Mouse (Mus musculus): ENCODE data around the gene Celf1. TPM values are rescaled to one million over a fixed set of nuclear protein-coding genes. Genes with fewer than 3 reads are reported as not detected.

The Celf1 gene
- polyA plus RNA-seq, 1 experiment from 2014 or later, result 68.0 TPM

GRCm38 (mm10) chr2:90939750-90940149, 432 bp upstream of the Celf1 start:
- Histone ChIP-seq H3K27ac (ENCODE audit: low read depth) (peak overlapping the region; percentile 92), H3K36me3 (ENCODE audit: insufficient read depth) (no peaks in the 10 kb centered on the region), H3K4me3 (ENCODE audit: low read depth, low read length) (peak overlapping the region; percentile 99), H3K9ac (peak overlapping the region; percentile 93), H3K9me3 (ENCODE audit: low read depth, low read length) (no peaks in the 10 kb centered on the region), H3K4me2 (peak overlapping the region; percentile 75), H3K4me1 (ENCODE audit: insufficient read depth) (peaks cover 16% of the 10 kb centered on the region), H3K27me3 (ENCODE audit: insufficient read depth, low read length) (no peaks in the 10 kb centered on the region)
- ATAC-seq (ENCODE audit: insufficient read depth) (peak; percentile 54), DNase-seq (peak; percentile 46)
- no peak for TF ChIP-seq CTCF (IDR thresholded peaks at IDR 0.05; ENCODE audit: low read depth)
- 40% methylated on average over 8 of the region's 8 CpGs for WGBS

GRCm38 (mm10) chr2:90941744-90942143, 1.6 kb downstream of the Celf1 start:
- H3K36me3 ChIP-seq (ENCODE audit: insufficient read depth), result no peaks in the 10 kb centered on the region
- peak overlapping the region; percentile 93; the same call in 1 of the 2 replicates for H3K9ac ChIP-seq
- DNase-seq, result no peak
- H3K27ac ChIP-seq (ENCODE audit: low read depth), result no peak overlapping the region
- H3K9me3 ChIP-seq (ENCODE audit: low read depth, low read length), result no peaks in the 10 kb centered on the region
- TF ChIP-seq CTCF (IDR thresholded peaks at IDR 0.05; ENCODE audit: low read depth), result no peak
- ATAC-seq (ENCODE audit: insufficient read depth), result no peak
- H3K4me2 ChIP-seq, result peak overlapping the region; percentile 75
- H3K4me3 ChIP-seq (ENCODE audit: low read depth, low read length), result peak overlapping the region; percentile 99
- peaks cover 16% of the 10 kb centered on the region for H3K4me1 ChIP-seq (ENCODE audit: insufficient read depth)
- 44% methylated on average over 2 of the region's 2 CpGs for WGBS
- H3K27me3 ChIP-seq (ENCODE audit: insufficient read depth, low read length), result no peaks in the 10 kb centered on the region

GRCm38 (mm10) chr2:90950149-90950548, 10.0 kb downstream of the Celf1 start:
- Histone ChIP-seq H3K4me3 (ENCODE audit: low read depth, low read length) (no peak overlapping the region), H3K36me3 (ENCODE audit: insufficient read depth) (peaks cover 2% of the 10 kb centered on the region; the same call in 1 of the 2 replicates), H3K27ac (ENCODE audit: low read depth) (no peak overlapping the region), H3K9ac (no peak overlapping the region), H3K4me2 (no peak overlapping the region), H3K9me3 (ENCODE audit: low read depth, low read length) (no peaks in the 10 kb centered on the region), H3K27me3 (ENCODE audit: insufficient read depth, low read length) (no peaks in the 10 kb centered on the region), H3K4me1 (ENCODE audit: insufficient read depth) (no peaks in the 10 kb centered on the region)
- ATAC-seq (ENCODE audit: insufficient read depth) (no peak), DNase-seq (no peak)
- no peak for TF ChIP-seq CTCF (IDR thresholded peaks at IDR 0.05; ENCODE audit: low read depth)
- WGBS, result 88% methylated on average over 5 of the region's 5 CpGs

GRCm38 (mm10) chr2:90950582-90951194, 10.5 kb downstream of the Celf1 start:
- H3K27me3 ChIP-seq (ENCODE audit: insufficient read depth, low read length), result no peaks in the 10 kb centered on the region
- no peaks in the 10 kb centered on the region for H3K9me3 ChIP-seq (ENCODE audit: low read depth, low read length)
- H3K4me2 ChIP-seq, result no peak overlapping the region
- ATAC-seq (ENCODE audit: insufficient read depth) (no peak), DNase-seq (no peak)
- peaks cover 2% of the 10 kb centered on the region; the same call in 1 of the 2 replicates for H3K36me3 ChIP-seq (ENCODE audit: insufficient read depth)
- H3K27ac ChIP-seq (ENCODE audit: low read depth), result no peak overlapping the region
- no peak for TF ChIP-seq CTCF (IDR thresholded peaks at IDR 0.05; ENCODE audit: low read depth)
- no peak overlapping the region for H3K9ac ChIP-seq
- no peak overlapping the region for H3K4me3 ChIP-seq (ENCODE audit: low read depth, low read length)
- H3K4me1 ChIP-seq (ENCODE audit: insufficient read depth), result no peaks in the 10 kb centered on the region

GRCm38 (mm10) chr2:90953461-90953860, 13.3 kb downstream of the Celf1 start:
- ATAC-seq (ENCODE audit: insufficient read depth), result no peak
- no peak for DNase-seq
- Histone ChIP-seq H3K27ac (ENCODE audit: low read depth) (no peak overlapping the region), H3K4me1 (ENCODE audit: insufficient read depth) (no peaks in the 10 kb centered on the region), H3K4me3 (ENCODE audit: low read depth, low read length) (no peak overlapping the region), H3K27me3 (ENCODE audit: insufficient read depth, low read length) (no peaks in the 10 kb centered on the region), H3K36me3 (ENCODE audit: insufficient read depth) (peaks cover 6% of the 10 kb centered on the region; the same call in 1 of the 2 replicates), H3K9ac (no peak overlapping the region), H3K4me2 (no peak overlapping the region), H3K9me3 (ENCODE audit: low read depth, low read length) (no peaks in the 10 kb centered on the region)
- TF ChIP-seq CTCF (IDR thresholded peaks at IDR 0.05; ENCODE audit: low read depth), result no peak
- 49% methylated on average over 3 of the region's 3 CpGs for WGBS

GRCm38 (mm10) chr2:90956053-90956452, 15.9 kb downstream of the Celf1 start:
- Histone ChIP-seq H3K4me2 (no peak overlapping the region), H3K36me3 (ENCODE audit: insufficient read depth) (peaks cover 3% of the 10 kb centered on the region; the same call in 1 of the 2 replicates), H3K4me1 (ENCODE audit: insufficient read depth) (no peaks in the 10 kb centered on the region), H3K4me3 (ENCODE audit: low read depth, low read length) (no peak overlapping the region), H3K27ac (ENCODE audit: low read depth) (no peak overlapping the region), H3K9me3 (ENCODE audit: low read depth, low read length) (no peaks in the 10 kb centered on the region), H3K9ac (no peak overlapping the region), H3K27me3 (ENCODE audit: insufficient read depth, low read length) (no peaks in the 10 kb centered on the region)
- 49% methylated on average over 1 of the region's 1 CpGs for WGBS
- no peak for ATAC-seq (ENCODE audit: insufficient read depth)
- no peak for TF ChIP-seq CTCF (IDR thresholded peaks at IDR 0.05; ENCODE audit: low read depth)
- no peak for DNase-seq

- H3K4me2 ChIP-seq, result no peak overlapping the region
- ATAC-seq (ENCODE audit: insufficient read depth), result no peak
- H3K27me3 ChIP-seq (ENCODE audit: insufficient read depth, low read length), result no peaks in the 10 kb centered on the region
- DNase-seq, result no peak
- no peak overlapping the region for H3K27ac ChIP-seq (ENCODE audit: low read depth)
- no peaks in the 10 kb centered on the region for H3K9me3 ChIP-seq (ENCODE audit: low read depth, low read length)
- H3K4me1 ChIP-seq (ENCODE audit: insufficient read depth), result no peaks in the 10 kb centered on the region
- no peak overlapping the region for H3K4me3 ChIP-seq (ENCODE audit: low read depth, low read length)
- 76% methylated on average over 3 of the region's 3 CpGs for WGBS
- TF ChIP-seq CTCF (IDR thresholded peaks at IDR 0.05; ENCODE audit: low read depth), result no peak
- H3K9ac ChIP-seq, result no peak overlapping the region
- H3K36me3 ChIP-seq (ENCODE audit: insufficient read depth), result peaks cover 3% of the 10 kb centered on the region; the same call in 1 of the 2 replicates
Observed at GRCm38 (mm10) chr2:90958856-90959255, 18.7 kb downstream of the Celf1 start.

All from lung, embryonic 14.5 days (tissue).